In the genomic region with DNA sequence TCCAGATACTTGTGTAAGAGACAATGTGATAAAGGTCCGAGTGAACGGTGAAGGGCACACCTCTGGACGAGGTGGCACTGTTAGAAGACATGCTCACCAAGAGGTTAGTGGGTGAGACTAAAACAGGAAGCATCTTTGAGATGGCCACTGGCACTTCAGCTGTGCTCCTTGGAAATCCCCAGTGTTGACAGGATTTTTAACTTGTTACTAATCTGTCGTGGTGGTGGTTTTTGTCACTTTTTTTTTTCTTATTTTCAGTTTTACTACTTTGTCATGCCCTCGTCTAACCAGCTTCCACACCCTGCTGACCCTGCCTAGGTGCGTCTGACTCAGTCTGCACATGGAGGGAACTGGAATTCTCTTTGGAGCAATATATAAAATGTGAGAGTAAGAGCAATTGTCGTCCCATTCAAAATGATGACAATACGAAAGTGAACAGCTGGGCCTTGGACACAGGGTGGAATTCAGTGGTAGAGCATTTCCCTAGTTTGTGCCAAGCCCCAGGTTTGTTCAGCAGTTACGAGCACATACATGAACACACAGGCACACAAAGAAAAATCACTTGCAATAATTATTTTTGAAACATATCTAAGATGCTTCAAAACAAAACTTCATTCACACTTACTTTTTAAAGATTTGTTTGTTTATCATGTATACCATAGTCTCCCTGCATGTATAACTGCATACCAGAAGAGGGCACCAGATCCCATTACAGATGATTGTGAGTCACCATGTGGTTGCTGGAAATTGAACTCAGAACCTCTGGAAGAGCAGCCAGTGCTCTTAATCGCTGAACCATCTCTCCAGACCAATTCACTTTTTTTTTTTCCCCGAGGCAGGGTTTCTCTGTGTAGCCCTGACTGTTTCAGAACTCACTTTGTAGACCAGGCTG, we compare ENCODE assay signal across 13 mouse cellular contexts. TPM values are rescaled to one million over a fixed set of nuclear protein-coding genes. Genes with fewer than 3 reads are reported as not detected.
A peak's percentile ranks its signal among the peaks of the same experiment; 100 is the strongest.
DNase-seq lines count a peak whose midpoint lies in the region; TF ChIP-seq lines count a peak whose summit lies in the region.
"Had no signal": no experiment of that assay in that cellular context is flagged by ENCODE, and none has a peak within 500 bp of the region (broad histone marks: within the 10 kb centered on the region; RNA-seq: fewer than 3 reads in every experiment).

No protein-coding gene starts in this region.

- H3K27me3 ChIP-seq in splenic B cell, adult 2 months (ENCODE audit: control insufficient read depth, insufficient read depth, low read length, poor library complexity, severe bottlenecking): no peaks in the 10 kb centered on the region
- H3K27me3 ChIP-seq: forebrain, embryonic 15.5 days had no signal

- no peak overlapping the region for H3K27ac ChIP-seq in layer of hippocampus, adult 2 months
- H3K27ac ChIP-seq: forebrain, embryonic 15.5 days; liver, embryonic 15.5 days had no signal

- peak; percentile 73 for TF ChIP-seq CTCF in layer of hippocampus, adult 2 months (conservative IDR thresholded peaks at IDR 0.05)

- H3K36me3 ChIP-seq in splenic B cell, adult 2 months (ENCODE audit: control insufficient read depth, insufficient read depth, low read length, poor library complexity, severe bottlenecking): no peaks in the 10 kb centered on the region
- H3K36me3 ChIP-seq: forebrain, embryonic 15.5 days; liver, embryonic 15.5 days had no signal

- peak; percentile 20 to 33 for DNase-seq in cerebellum, postnatal 10 days
- no peak for DNase-seq in cerebellum, adult 11 months
- DNase-seq in layer of hippocampus, adult 2 months (ENCODE audit: low spot score in 2 of 2): no peak
- no peak for DNase-seq in layer of hippocampus, adult 11-12 months (ENCODE audit: low spot score)
- DNase-seq in thymus, postnatal 14 days: peak; percentile 44
- DNase-seq in thymus, postnatal 0 days (ENCODE audit: low spot score): no peak
- DNase-seq in splenic B cell, adult 2 months (ENCODE audit: low read depth, low spot score): peak; percentile 41
- DNase-seq in right cerebral cortex, adult 2 months (ENCODE audit: low spot score in 2 of 2): no peak
- DNase-seq: adrenal gland, adult 8-10 months; heart, postnatal 10 days had no signal

- H3K4me3 ChIP-seq in layer of hippocampus, adult 2 months: no peak overlapping the region
- H3K4me3 ChIP-seq: forebrain, embryonic 15.5 days; liver, embryonic 15.5 days; megakaryocyte, embryonic 14.5 days had no signal

RNA-seq across cellular contexts. Expression of a gene that starts 3.5 kb away (rescaled TPM):
- 10 to 100 TPM; 30.4 to 32.7 TPM for total RNA-seq in layer of hippocampus, adult 2 months (2021)
- polyA plus RNA-seq in thymus, postnatal 0 days (2015; fragmentation: Nextera tagmentation; extraction: Ambion mirVana): 8.6 and 9.3 TPM in 2 replicates

Comparison
In these comparisons a context has a peak if more than half of its experiments do, and no peak if none do; other contexts are left out.
1. DNase-seq: peak in cerebellum, postnatal 10 days (2 of 2), thymus, postnatal 14 days (single experiment) and splenic B cell, adult 2 months (single experiment); none in cerebellum, adult 11 months (single experiment), layer of hippocampus, adult 2 months (0 of 2), layer of hippocampus, adult 11-12 months (single experiment), thymus, postnatal 0 days (single experiment) and right cerebral cortex, adult 2 months (0 of 2).